Mouse (Mus musculus) limb, embryonic 13.5 days (tissue): ENCODE data around the gene Fars2. TPM values are rescaled to one million over a fixed set of nuclear protein-coding genes. Genes with fewer than 3 reads are reported as not detected.

Experiments
- ATAC-seq: fragments of 200-750 bp; cut with Nextera tagmentation; 2 replicates; pipeline ENCODE4 v1.8.0; 2017; ENCODE audit warnings: low read depth, moderate number of reproducible peaks, moderate TSS enrichment; ENCODE audit not compliant: low FRiP score
- H3K27ac ChIP-seq: fragments of 300-500 bp; sonication (generic); 2 replicates; pipeline ENCODE4 v1.5.1; 2015; ENCODE audit warnings: inconsistent platforms, mild to moderate bottlenecking, moderate library complexity
- H3K27me3 ChIP-seq: fragments of 300-500 bp; sonication (generic); 2 replicates; pipeline ENCODE4 v1.6.1; 2015; ENCODE audit warnings: mild to moderate bottlenecking, inconsistent platforms
- H3K36me3 ChIP-seq: fragments of 300-500 bp; sonication (generic); 2 replicates; pipeline ENCODE4 v1.6.1; 2015; ENCODE audit warnings: inconsistent platforms, mild to moderate bottlenecking, moderate library complexity
- H3K4me1 ChIP-seq: fragments of 300-500 bp; sonication (generic); 2 replicates; pipeline ENCODE4 v1.6.1; 2015; ENCODE audit warnings: inconsistent platforms
- H3K4me2 ChIP-seq: fragments of 300-500 bp; sonication (generic); replicated peaks from 2 replicates; pipeline ENCODE4 v1.6.1; 2015; ENCODE audit warnings: inconsistent platforms, mild to moderate bottlenecking, moderate library complexity
- H3K4me3 ChIP-seq: fragments of 300-500 bp; sonication (generic); 2 replicates; pipeline ENCODE4 v1.5.1; 2015; ENCODE audit warnings: moderate library complexity, mild to moderate bottlenecking, inconsistent platforms
- H3K9ac ChIP-seq: fragments of 300-500 bp; sonication (generic); 2 replicates; pipeline ENCODE4 v1.6.1; 2015; ENCODE audit warnings: mild to moderate bottlenecking, inconsistent platforms
- H3K9me3 ChIP-seq: fragments of 300-500 bp; sonication (generic); 2 replicates; pipeline ENCODE4 v1.6.1; 2016; ENCODE audit warnings: inconsistent platforms
- WGBS: fragments of 180-500 bp; shearing (Covaris S2); methylation state at CpG from one replicate; pipeline ENCODE4 v1.1.7; 2015; 5-methylcytosine and 5-hydroxymethylcytosine counted together
- polyA plus RNA-seq: library from polyadenylated mRNA; unstranded; fragments of >200 nt; fragmentation: Nextera tagmentation; extraction: Ambion mirVana; gene quantifications from 2 replicates; pipeline ENCODE4 v1.2.1, GENCODE M21; 2015

The Fars2 gene
- polyA plus RNA-seq, 1 experiment from 2014 or later, result 35.1 TPM

DNA sequence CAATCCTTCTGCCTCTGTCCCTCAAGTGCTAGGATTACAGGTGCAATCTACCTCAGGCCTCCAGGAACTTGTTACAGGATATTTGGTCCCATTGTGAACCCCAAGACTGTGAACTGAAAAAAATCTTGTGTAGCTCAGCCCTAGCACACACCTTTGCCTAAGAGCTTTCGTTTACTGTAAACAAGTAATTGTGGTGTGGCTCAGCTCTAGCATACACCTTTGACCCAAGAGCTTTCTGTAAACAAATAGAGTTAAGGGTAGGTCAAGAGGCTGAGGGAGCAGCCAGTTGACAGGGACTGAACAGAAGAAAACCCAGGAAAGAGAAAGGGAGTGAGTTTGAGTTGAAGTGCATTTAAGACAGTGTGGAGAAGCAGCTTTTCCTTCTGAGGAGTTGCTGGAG, 506.3 kb downstream of the Fars2 start:
- Histone ChIP-seq H3K4me1 (no peaks in the 10 kb centered on the region), H3K9me3 (no peaks in the 10 kb centered on the region), H3K36me3 (no peaks in the 10 kb centered on the region), H3K27me3 (no peaks in the 10 kb centered on the region), H3K4me3 (no peak overlapping the region), H3K4me2 (no peak overlapping the region), H3K27ac (no peak overlapping the region), H3K9ac (no peak overlapping the region)
- no peak for ATAC-seq
- WGBS, result 57% methylated on average over 1 of the region's 1 CpGs

DNA sequence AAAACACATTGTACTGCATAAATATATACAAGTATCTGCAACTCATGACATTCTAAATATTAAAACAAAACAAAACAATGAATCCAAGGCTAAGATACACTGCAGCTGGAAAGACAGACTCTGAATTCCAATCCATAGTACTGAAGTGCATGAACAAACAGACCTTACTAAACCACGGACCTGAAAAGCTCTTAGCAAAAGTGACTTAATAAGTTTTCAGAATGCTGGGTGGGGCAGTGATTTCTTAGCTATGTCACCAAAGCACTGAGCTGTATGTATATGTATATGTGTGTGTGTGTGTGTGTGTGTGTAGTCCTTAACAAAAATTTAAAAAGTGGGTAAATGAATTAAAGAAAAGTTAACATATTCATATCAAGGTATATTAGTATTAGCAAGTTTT, 511.9 kb downstream of the Fars2 start:
- WGBS, result 76% methylated on average over 1 of the region's 1 CpGs
- Histone ChIP-seq H3K9me3 (no peaks in the 10 kb centered on the region), H3K4me1 (no peaks in the 10 kb centered on the region), H3K4me2 (no peak overlapping the region), H3K27me3 (no peaks in the 10 kb centered on the region), H3K4me3 (no peak overlapping the region), H3K27ac (no peak overlapping the region), H3K36me3 (no peaks in the 10 kb centered on the region), H3K9ac (no peak overlapping the region)
- no peak for ATAC-seq

DNA sequence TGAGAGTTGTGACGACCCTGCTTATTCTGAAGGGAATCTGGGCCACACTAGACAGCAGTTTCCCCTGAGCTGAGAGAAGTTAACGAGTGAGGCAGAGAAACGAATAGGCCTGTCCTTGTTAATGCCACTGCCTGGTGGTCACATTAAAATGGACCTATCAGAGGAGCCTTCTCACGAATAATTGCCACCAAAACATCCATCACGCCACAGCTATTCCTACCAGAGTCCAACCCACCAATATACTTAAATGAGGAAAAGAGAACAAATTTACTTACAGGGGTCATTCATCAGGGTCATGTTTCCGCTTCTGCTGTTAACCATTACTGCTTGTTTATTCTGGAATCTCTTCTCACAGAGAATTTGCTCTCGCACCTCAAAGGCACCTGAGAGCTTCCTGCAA, 531.0 kb downstream of the Fars2 start:
- no peak for ATAC-seq
- no peak overlapping the region for H3K4me3 ChIP-seq
- no peaks in the 10 kb centered on the region for H3K9me3 ChIP-seq
- no peak overlapping the region for H3K9ac ChIP-seq
- no peaks in the 10 kb centered on the region for H3K36me3 ChIP-seq
- peaks cover 3% of the 10 kb centered on the region; the same call in 1 of the 2 replicates for H3K4me1 ChIP-seq
- H3K4me2 ChIP-seq, result no peak overlapping the region
- 13% methylated on average over 7 of the region's 7 CpGs for WGBS
- no peak overlapping the region for H3K27ac ChIP-seq
- no peaks in the 10 kb centered on the region for H3K27me3 ChIP-seq

DNA sequence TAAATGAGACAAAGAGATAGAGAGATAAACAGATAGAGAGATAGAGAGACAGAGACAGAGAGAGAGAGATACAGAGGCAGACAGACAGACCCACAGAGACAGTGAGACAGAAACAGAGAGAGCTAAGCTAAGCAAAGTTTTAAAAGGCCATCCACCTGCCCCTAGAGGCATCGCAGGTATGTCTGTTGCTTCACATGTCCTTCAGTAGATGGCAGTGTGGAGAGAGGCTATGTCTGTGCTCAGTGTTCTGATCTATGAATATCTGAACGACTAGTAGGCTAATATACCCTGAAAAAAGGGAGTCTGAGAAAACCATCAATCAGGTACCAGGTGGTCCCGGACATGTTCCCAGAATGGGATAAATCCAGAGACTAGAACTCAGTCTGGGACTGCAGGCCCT, 537.0 kb downstream of the Fars2 start:
- H3K27me3 ChIP-seq, result no peaks in the 10 kb centered on the region
- no peaks in the 10 kb centered on the region for H3K36me3 ChIP-seq
- H3K4me1 ChIP-seq, result no peaks in the 10 kb centered on the region
- H3K4me3 ChIP-seq, result no peak overlapping the region
- H3K9ac ChIP-seq, result no peak overlapping the region
- no peaks in the 10 kb centered on the region for H3K9me3 ChIP-seq
- WGBS, result 71% methylated on average over 3 of the region's 3 CpGs
- ATAC-seq, result no peak
- no peak overlapping the region for H3K27ac ChIP-seq
- no peak overlapping the region for H3K4me2 ChIP-seq

DNA sequence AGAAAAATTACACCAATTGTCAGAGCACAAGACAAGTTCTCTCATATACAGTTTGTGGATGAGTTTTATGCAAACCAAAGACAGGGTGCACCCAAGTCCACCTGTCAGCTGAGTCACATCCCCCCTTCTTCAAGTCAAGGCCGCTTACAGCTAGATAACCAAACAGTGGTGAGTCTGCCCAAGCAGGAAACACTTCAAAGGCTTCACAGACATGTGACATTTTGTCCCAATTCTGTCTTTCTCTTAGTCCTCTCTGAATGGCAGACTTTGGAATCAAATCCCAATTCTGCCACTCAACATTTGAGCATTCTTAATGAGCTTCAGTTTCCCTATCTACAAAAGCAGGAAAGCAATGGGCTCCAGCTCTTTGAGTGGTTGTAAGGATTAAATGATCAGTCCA, 562.1 kb downstream of the Fars2 start:
- WGBS, result 67% methylated on average over 1 of the region's 1 CpGs
- Histone ChIP-seq H3K4me1 (no peaks in the 10 kb centered on the region), H3K9me3 (no peaks in the 10 kb centered on the region), H3K27me3 (no peaks in the 10 kb centered on the region), H3K36me3 (no peaks in the 10 kb centered on the region), H3K4me3 (no peak overlapping the region), H3K27ac (no peak overlapping the region), H3K4me2 (no peak overlapping the region), H3K9ac (no peak overlapping the region)
- no peak for ATAC-seq

DNA sequence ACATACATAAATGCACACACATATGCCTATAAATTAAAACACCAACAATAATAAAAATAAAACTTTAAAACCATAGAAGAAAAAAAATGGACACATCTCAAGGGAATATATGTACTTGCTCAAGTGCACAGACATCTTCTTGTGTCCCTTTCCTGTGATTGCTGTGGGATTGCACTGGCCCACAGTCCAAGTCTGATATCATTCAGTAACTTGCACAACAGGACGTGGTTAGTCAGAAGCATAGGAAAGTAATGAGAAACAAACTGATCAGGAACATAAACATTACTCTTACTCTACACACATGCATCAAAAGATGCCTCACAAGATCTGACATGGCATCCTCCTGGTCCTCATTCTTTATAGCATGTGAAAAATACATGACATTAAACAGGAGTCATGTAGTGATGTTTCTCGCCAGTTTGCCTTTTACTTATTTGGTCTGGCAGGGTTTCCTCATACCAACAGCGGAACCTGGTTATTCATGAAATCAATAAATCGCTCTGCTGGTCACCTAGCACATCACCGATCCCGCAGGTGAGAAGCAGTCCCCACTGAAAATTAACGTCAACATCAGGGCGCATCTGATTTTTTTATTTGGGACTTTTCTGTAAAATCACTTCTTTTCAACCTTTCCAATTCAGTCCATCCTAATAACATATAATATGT, 563.6 kb downstream of the Fars2 start:
- Histone ChIP-seq H3K4me1 (no peaks in the 10 kb centered on the region), H3K9me3 (no peaks in the 10 kb centered on the region), H3K36me3 (no peaks in the 10 kb centered on the region), H3K27me3 (no peaks in the 10 kb centered on the region), H3K9ac (no peak overlapping the region), H3K27ac (no peak overlapping the region), H3K4me3 (no peak overlapping the region), H3K4me2 (no peak overlapping the region)
- no peak for ATAC-seq
- 90% methylated on average over 8 of the region's 8 CpGs for WGBS

DNA sequence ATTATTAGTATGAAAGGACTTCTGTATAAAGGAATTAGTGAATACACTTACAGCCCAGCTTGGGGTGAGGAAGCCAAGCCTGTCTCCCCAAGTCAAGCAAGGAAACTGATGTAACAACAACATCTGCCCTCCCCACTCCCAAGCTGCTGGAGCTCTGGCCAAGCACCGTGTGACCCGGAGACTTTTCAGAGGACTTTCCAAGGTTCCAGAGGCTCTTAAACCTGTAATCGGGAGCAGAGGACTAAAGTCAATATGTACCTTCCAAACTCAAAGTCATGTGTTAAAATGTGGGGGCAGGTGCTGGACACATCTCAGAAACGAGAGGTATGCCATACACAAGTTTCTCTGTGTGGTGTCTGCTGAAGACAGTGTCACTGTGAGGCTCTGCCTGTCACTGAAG, 566.4 kb downstream of the Fars2 start:
- Histone ChIP-seq H3K9me3 (no peaks in the 10 kb centered on the region), H3K4me2 (no peak overlapping the region), H3K9ac (no peak overlapping the region), H3K27me3 (no peaks in the 10 kb centered on the region), H3K4me1 (no peaks in the 10 kb centered on the region), H3K27ac (no peak overlapping the region), H3K4me3 (no peak overlapping the region), H3K36me3 (no peaks in the 10 kb centered on the region)
- ATAC-seq, result no peak
- 84% methylated on average over 4 of the region's 4 CpGs for WGBS

DNA sequence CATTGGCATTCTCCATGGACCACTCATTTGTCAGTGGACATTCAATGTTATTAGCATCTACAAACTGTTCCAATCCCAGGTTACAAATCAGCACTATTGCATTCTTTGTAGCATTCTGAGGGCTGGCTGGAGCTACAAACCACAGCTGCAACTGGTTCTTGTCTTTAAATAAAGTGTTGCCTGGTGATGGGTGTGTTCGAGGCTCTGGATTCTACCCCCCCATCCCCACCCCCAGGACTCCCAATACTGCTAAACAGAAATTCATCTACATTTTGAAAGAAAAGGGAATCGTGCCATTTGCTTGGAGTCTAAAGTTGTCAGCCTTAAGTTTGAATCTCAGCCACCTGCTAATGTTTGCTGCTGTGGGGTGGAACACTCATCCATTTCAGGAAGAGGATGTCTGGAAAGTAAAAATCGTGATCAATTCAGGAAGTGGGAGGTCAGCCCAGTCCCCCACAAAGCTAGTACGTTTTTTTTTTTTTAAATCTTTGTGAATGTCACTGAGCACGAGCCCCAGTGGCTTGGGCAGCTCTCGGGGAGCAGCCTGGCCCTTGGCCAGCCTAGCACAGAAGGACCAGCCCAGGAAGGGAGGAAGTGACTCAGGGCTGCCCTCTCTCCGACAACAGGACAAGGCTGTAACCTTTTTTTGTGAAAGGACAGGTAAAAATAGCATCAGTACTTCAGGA, 578.4 kb downstream of the Fars2 start:
- 68% methylated on average over 7 of the region's 7 CpGs for WGBS
- no peak for ATAC-seq
- Histone ChIP-seq H3K27ac (no peak overlapping the region), H3K9me3 (no peaks in the 10 kb centered on the region), H3K4me3 (no peak overlapping the region), H3K4me2 (no peak overlapping the region), H3K36me3 (no peaks in the 10 kb centered on the region), H3K27me3 (no peaks in the 10 kb centered on the region), H3K4me1 (no peaks in the 10 kb centered on the region), H3K9ac (no peak overlapping the region)

DNA sequence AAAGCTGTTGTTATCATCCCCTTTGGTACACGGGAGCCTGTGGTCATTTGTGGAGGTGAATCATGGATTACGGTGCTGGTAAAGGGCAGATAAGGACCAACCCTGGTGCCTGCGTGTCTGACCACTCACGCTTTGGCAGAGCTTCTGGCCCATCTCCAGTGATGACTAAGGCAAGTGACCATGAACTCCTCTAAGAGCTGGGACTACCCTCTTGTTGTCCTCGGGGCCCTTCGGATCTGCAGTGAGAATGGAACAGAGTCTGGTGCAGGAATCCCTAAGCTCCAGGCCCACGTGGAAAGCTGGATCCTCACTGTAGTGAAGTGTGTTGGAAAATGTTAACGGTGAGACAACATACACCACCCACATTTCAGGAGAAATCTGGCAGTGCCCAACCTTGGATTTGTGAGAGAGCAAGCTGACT, 579.1 kb downstream of the Fars2 start:
- no peak overlapping the region for H3K9ac ChIP-seq
- H3K4me1 ChIP-seq, result no peaks in the 10 kb centered on the region
- 83% methylated on average over 8 of the region's 8 CpGs for WGBS
- no peak overlapping the region for H3K27ac ChIP-seq
- ATAC-seq, result no peak
- H3K27me3 ChIP-seq, result no peaks in the 10 kb centered on the region
- H3K36me3 ChIP-seq, result no peaks in the 10 kb centered on the region
- no peak overlapping the region for H3K4me3 ChIP-seq
- no peaks in the 10 kb centered on the region for H3K9me3 ChIP-seq
- no peak overlapping the region for H3K4me2 ChIP-seq

DNA sequence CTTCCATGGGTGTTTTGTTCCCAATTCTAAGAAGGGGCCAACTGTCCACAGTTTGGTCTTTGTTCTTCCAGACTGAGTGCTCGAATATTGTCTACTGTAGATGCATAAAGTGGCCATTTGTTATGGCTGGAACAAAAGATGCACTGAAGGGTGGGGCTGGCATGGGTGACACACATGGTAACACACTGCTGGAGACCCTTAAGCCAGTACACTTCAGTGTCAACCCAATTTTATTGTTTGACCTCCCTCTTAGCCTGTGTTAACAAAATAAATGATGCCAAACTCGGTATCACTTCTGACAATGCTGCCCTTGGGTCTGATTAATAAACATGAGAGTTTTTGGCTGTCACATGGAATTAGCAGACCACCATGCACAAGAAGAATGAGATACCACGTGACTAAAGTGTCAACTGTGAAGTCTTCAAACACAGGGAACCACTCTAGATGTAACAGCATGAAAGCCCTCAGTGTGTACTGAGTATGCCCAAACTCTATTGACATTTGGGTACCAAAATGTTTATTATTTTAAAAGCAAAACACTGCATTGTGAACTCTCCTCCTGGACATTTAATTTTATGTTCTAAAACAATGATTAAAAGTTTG, 590.0 kb downstream of the Fars2 start:
- no peaks in the 10 kb centered on the region for H3K4me1 ChIP-seq
- H3K4me2 ChIP-seq, result no peak overlapping the region
- no peaks in the 10 kb centered on the region for H3K27me3 ChIP-seq
- no peaks in the 10 kb centered on the region for H3K36me3 ChIP-seq
- H3K9me3 ChIP-seq, result no peaks in the 10 kb centered on the region
- ATAC-seq, result no peak
- H3K27ac ChIP-seq, result no peak overlapping the region
- WGBS, result 75% methylated on average over 3 of the region's 3 CpGs
- no peak overlapping the region for H3K9ac ChIP-seq
- H3K4me3 ChIP-seq, result no peak overlapping the region

DNA sequence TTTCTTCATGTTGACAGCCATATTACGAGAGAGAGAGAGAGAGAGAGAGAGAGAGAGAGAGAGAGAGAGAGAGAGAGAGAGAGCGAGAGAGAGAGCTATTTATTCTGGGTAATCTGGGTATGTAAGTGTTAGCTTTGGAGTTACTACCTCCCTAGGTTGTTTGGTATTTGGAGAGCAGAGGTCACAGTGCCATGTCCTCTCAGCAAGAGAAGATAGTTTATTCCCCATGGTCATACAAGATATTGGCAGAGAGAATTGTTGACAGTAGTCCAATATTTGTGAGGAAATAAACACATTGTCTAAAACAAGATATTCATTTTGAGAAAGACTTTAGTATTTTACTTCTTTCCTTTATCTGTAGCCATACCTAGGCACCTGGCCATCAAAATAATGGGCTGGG, 596.9 kb downstream of the Fars2 start:
- Histone ChIP-seq H3K4me2 (no peak overlapping the region), H3K36me3 (no peaks in the 10 kb centered on the region), H3K27me3 (no peaks in the 10 kb centered on the region), H3K4me3 (no peak overlapping the region), H3K4me1 (no peaks in the 10 kb centered on the region), H3K9ac (no peak overlapping the region), H3K27ac (no peak overlapping the region), H3K9me3 (0 out of 2 replicates have a peak, but pooled peaks cover 2% of the 10 kb centered on the region)
- no peak for ATAC-seq
- WGBS, result 81% methylated on average over 2 of the region's 2 CpGs

DNA sequence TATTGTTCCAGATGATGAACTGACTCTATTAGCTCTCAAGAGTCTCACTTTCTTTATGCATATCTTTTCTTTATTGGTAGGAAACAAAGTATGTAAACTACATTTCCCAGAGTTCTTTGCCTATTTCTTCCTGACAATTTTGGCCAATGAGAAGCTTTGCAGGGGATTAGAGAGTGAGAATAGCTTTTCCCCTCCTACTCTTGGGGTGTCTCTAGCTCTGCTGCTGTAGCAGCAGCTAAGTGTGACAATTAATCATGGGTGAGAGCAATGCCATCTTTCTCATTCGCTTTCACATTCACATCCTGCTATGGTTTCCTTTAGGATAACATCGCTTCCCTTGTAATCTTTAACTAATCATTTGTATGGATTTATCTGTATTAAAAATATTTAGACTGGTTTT, 599.5 kb downstream of the Fars2 start:
- Histone ChIP-seq H3K9me3 (0 out of 2 replicates have a peak, but pooled peaks cover 2% of the 10 kb centered on the region), H3K4me2 (no peak overlapping the region), H3K4me3 (no peak overlapping the region), H3K4me1 (no peaks in the 10 kb centered on the region), H3K36me3 (no peaks in the 10 kb centered on the region), H3K9ac (no peak overlapping the region), H3K27ac (no peak overlapping the region), H3K27me3 (peaks cover 9% of the 10 kb centered on the region)
- 56% methylated on average over 2 of the region's 2 CpGs for WGBS
- no peak for ATAC-seq
